Mouse (Mus musculus): ENCODE data around the gene Hfe2.

Hfe2 gene

DNA sequence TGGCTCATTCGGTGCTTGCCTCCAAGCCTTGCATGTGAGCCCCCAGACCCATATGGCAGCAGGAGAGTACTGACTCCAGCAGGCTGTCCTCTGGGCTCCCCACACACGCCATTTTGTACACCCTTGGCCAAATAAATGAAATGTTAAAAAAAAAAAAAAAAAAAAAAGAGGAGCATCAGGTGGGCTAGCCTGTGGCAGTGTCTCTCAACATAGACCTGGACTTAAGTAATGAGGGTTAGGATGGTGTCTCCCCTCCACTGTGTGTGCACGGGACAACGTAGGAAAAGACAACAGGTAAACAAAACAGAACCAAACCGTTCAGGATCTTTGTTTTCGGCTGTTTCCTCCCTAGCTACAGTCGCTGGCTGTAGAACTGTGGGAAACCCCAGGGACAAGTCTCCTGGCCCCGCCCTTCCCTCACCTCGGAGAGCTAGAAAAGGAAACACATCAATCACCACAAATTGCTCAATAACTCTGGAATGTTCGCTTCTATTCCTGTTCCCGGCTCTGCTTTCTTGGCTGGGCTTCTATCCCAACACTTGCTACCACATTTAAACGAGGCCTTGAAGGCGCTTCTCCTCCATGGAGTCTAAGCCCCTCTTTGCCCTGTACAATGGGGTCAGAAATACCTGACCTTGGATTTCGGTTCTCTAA, 51.2 kb downstream of the Hfe2 start:
- no peak for DNase-seq

DNA sequence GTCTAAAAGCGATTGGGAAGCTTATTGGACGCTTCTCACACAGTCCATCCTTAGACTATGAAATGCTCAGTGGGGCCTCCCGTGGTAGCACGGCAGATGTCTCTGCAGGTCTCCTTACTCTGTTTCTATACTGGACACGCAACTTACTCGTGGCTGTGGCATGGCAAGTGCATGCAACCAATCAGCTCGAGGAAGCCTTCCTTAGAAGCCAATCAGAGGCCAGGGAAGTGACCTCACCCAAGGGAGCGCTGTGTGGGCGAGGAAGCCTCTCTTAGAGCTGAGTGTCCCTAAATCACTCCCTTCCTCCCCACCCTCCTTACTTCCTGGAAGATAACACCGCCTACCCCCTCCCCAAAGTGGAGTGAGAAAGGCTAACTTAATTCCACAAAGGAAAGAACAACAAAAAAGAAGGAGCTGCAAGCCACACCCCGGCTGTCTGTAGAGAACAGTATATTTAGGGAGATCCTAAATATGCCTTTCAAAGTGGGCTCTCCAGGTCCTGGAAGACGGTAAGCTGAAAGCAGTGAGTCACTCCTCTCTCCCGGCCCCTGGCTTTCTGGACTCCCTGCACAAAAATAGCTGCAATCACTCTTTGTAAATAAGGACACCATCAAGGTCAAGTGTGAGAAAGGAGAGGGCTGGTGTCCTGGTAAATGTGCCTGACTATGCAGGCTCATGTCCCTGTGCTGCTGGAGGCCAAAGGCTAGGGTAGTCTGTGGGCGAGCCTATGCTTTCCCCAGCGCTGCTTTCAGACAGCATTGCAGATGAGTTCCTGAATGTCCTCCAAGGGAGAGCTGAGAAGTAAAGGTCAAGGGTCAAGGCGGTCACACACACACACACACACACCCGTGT, 51.9 kb downstream of the Hfe2 start, which contains the start of gene Gm16253:
Gene Gm16253 (plus strand): TSS at position 295 of the 852 bp plus-strand sequence.
- peak; percentile 85 to 87 for DNase-seq

DNA sequence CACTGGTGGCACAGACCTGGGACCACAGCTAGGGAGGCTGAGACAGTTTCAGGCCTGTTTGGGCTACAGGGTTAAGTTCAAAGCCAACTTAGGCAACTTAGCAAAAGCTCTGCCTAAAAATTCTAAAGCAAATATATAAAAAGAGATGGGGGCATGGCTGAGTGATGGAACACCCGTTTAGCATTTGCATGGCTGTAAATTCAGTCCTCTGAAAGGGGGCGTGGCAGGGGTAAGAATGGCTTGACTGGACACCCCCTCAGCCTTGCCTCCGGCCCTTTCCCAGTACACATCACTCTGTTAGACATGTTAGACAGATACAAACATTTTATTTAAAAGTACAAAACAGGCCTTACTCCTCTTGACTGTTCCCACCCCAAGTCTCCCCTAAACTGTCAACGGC, 52.6 kb downstream of the Hfe2 start:
- no peak for DNase-seq
